Mouse (Mus musculus): Measurements from ENCODE around the gene Lce1i. TPM values are rescaled to one million over a fixed set of nuclear protein-coding genes. Genes with fewer than 3 reads are reported as not detected.
"Not testable (repeated sequence)": the region's sequence is repeated elsewhere in the genome, so short reads cannot be mapped to it uniquely, and the experiment has no call there.

The Lce1i gene
- total RNA-seq (2022): not detected

DNA sequence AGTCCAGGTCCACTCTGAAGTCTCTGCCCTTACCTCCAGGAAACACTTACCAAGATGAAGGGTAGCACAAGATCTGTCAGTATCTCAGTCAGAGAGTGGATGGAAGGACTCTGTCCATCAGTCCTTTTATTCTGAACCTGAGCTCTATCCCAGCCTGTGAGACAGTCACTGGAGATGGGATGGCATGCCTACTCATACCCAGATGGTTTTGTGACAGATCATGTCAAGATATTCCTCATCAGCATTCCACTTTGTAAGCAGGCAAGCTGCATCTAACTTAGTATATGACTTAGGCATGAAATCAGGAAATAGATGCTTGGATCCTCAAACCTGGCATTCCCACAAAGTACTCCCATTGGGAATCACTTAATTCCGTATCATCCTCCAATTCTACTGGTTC, at the start of gene Lce1i:
Gene Lce1i, minus strand, starts transcription at position 101 of the 400 bp plus-strand sequence.
- DNase-seq: no peak

DNA sequence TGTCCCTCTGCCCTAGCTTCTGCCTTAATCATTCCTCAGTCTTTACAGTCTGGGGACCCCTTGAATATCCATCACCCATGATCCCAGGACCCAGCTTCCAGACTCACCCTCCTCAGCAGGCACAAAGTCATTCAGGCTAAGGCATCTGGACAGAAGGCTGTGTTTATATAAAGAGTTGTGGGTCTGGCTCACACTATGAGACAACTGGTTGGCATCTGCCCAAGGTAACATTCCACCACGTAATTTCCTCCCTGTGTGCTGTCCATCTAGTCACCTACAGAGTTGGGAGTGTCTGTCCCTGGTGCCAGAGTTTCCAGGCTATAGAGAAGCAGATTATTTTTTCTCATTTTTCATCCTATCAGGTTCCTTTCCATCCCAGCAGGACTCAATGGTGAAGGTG, 48.4 kb upstream of the Lce1i start, which contains the start of gene Kprp:
Gene Kprp, minus strand, starts transcription at position 140 of the 400 bp plus-strand sequence.
- no peak for DNase-seq

DNA sequence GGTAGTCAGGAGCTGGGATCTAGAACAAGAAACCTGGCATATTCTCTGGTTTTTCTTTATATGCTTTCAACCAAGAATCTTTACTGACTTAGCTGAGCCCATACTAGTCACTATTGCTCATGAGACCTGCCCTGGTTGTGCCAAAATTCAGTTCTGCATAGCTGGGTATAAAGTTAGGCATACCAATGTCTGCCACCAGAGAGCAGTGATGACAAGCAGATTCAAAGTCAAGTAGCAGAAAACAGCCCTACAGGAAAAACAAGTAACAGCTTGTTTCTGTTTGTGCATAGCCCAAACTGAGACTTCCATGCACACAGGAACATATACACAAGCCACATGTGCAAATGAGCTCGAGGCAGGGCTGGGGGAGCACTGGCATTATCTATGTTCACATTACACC, 47.1 kb upstream of the Lce1i start:
- no peak for DNase-seq

DNA sequence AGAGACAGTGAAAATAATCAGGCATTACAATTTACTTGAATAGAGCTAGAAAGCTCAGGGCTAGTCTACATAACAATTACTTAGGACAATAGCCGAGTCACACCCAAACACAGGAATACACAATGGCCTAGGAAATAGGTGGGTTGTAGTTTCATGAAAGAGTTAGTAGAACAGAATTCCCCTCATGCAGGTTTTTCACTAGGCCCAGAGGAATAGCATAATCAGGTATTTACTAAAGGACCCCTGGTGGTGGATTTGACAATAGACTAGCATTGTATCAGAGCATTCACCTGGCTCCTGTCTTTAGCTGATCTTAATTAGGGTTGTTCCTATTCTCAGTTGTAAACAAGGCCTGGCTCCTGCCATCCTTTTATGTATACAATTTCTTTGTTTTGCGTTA, 37.3 kb upstream of the Lce1i start:
- DNase-seq: not testable (repeated sequence)

DNA sequence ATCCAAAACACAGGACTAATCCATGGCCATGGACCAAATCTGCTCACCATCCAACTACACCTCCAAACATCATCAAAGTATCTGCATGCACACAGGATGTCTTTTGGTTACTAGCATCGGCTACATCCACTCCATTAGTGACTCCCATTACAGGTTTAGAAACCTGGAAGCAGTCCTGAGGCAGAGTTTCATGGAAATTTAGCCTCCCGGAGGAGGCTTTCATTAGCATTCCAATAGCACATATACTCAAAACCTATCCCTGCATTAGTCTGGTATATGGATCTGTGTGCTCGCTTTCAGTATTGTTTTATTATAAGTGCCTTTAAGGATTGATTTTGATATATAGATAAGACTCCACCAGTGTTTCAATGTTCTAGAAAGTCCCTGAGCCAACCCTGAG, 36.9 kb upstream of the Lce1i start:
- DNase-seq: no peak

DNA sequence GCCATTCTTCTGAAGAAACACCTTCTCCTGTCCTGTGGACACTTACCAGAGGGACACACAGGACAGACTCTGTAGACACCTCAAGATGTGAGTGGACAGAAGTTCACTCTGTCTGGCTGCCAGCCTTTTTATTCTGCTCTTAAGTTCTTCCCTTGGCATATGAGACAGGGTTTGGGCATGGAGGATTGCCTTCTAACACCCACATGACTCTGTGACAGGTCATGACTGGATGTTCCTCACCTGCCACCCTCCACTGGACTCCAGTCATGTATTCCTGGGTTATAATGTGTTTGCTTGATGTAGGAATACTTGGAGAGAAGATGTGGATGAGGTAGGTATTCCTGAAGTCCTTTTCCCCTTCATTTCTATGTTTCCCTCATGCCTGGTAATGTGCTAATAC, 29.1 kb upstream of the Lce1i start, which contains the start of gene Lce1k:
Gene Lce1k, minus strand, starts transcription at position 101 of the 400 bp plus-strand sequence.
- no peak for DNase-seq

DNA sequence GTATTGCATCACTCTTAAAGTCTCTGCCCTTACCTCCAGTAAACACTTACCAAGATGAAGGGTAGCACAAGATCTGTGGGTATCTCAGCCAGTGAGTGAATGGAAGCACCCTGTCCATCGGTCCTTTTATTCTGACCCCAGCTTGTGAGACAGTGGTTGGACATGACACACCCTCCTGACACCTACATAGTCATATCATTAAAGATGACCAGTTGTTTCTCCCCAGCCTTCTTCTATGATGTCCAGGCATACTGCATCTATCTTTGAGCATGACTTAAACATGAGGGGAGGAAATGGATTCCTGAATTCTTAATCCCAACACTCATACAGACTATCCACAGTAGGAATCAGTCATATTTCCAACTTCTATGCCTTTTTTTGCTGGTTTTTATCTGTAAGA, 11.7 kb upstream of the Lce1i start, which contains the start of gene Lce1j:
Gene Lce1j, minus strand, starts transcription at position 101 of the 400 bp plus-strand sequence.
- DNase-seq: no peak

DNA sequence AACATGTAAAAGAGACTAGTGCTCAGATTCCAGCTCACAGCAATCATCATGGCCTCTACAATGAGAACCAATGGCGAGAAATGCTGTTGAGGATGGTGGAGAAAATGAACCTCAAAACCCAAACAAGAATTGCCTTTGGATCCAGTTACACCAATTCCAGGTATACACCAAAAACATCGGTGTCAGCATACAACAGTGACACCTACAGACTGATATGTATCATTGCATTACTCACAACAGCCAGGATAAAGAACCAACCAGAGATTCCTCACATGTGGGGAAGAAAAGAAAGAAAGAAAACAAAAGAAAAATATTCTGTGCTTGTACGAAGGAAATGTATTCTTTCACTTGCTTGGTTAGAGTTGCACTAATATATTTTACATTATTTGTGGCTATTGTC, 7.1 kb downstream of the Lce1i start:
- DNase-seq: no peak

DNA sequence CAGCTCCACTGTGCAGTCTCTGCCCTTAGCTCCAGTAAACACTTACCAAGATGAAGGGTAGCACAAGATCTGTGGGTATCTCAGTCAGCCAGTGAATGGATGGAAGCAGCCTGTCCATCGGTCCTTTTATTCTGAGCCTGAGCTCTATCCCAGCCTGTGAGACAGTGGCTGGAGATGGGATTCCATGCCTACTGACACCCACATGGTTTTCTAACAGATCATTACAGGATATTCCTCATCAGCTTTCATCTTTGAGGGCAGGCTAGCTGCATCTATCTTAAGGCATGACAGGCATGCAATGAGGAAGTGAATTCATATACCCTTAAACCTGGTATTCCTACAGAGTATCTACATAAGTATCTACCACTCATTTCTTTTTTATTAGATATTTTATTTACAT, 13.7 kb downstream of the Lce1i start, which contains the start of gene Lce1h:
Gene Lce1h, minus strand, starts transcription at position 101 of the 400 bp plus-strand sequence.
- no peak for DNase-seq

DNA sequence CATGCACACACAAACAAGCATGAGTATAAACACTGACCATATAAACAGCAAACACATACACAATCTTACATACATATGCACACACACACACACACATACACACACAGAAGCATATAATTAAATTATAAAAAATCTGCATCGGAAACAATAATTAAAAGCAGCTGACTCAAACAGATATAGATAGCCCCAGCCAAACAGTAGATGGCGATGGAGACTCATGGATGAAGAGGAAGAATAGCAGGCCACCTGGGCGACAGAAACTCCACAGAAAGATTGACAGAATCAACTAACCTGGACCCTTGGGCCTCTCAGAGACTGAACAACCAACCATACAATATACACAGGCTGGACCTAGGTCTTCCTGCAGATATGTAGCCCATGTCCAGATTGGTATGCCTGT, 25.5 kb downstream of the Lce1i start:
- DNase-seq: no peak

DNA sequence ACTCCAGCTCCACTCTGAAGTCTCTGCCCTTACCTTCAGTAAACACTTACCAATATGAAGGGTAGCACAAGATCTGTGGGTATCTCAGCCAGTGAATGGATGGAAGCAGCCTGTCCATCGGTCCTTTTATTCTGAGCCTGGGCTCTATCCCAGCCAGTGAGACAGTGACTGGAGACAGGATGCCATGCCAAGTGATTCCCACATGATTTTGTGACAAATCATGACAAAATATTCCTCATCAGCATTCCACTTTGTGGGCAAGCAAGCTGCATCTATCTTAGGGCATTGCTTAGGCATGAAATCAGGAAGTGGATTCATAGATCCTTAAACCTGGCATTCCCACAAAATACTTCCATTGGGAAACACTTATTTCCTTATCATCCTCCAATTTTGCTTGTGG, 26.5 kb downstream of the Lce1i start, which contains the start of gene Lce1g:
Gene Lce1g, minus strand, starts transcription at position 101 of the 400 bp plus-strand sequence.
- no peak for DNase-seq

DNA sequence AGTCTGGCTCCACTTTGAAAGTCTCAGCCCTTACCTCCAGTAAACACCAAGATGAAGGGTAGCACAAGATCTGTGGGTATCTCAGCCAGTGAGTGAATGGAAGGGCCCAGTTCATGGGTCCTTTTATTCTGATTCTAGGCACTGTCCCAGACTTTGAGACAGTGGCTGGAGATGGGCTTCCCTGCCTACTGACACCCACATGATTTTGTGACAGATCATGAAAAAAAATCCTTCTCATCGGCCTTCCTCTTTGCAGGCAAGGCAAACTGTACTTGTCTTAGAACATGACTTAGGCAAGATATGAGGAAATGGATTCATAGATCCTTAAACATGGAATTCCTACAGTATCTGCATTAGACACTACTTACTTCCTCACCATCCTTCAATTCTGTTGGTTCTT, 39.7 kb downstream of the Lce1i start, which contains the start of gene Gm38119:
Gene Gm38119, minus strand, starts transcription at position 101 of the 400 bp plus-strand sequence.
- DNase-seq: no peak

Other genes with a start within 250 kb of the Lce1i start
- not detected for gene 2310046K23Rik, start 244.4 kb downstream of the Lce1i start, total RNA-seq (2022)
- not detected for gene Ivl, start 205.2 kb downstream of the Lce1i start, total RNA-seq (2022)
- gene Smcp, start 189.9 kb downstream of the Lce1i start, total RNA-seq (2022): not detected
- not detected for gene 2210017I01Rik, start 171.4 kb downstream of the Lce1i start, total RNA-seq (2022)
- gene Lce6a, start 157.2 kb downstream of the Lce1i start, total RNA-seq (2022): not detected
- not detected for gene Lce1a1, start 130.6 kb downstream of the Lce1i start, total RNA-seq (2022)
- not detected for gene Lce1b, start 122.0 kb downstream of the Lce1i start, total RNA-seq (2022)
- not detected for gene Lce1a2, start 108.6 kb downstream of the Lce1i start, total RNA-seq (2022)
- gene Lce1c, start 99.7 kb downstream of the Lce1i start, total RNA-seq (2022): not detected
- not detected for gene Lce1d, start 91.7 kb downstream of the Lce1i start, total RNA-seq (2022)
- gene Lce1e, start 69.8 kb downstream of the Lce1i start, total RNA-seq (2022): not detected
- gene Lce1f, start 58.5 kb downstream of the Lce1i start, total RNA-seq (2022): not detected
- gene Gm38119, start 39.8 kb downstream of the Lce1i start, total RNA-seq (2022): not detected
- not detected for gene Lce1g, start 26.6 kb downstream of the Lce1i start, total RNA-seq (2022)
- gene Lce1h, start 13.8 kb downstream of the Lce1i start, total RNA-seq (2022): not detected
- not detected for gene Lce1j, start 11.6 kb upstream of the Lce1i start, total RNA-seq (2022)
- not detected for gene Lce1k, start 29.0 kb upstream of the Lce1i start, total RNA-seq (2022)
- gene Kprp, start 48.3 kb upstream of the Lce1i start, total RNA-seq (2022): not detected
- not detected for gene Lce1l, start 72.4 kb upstream of the Lce1i start, total RNA-seq (2022)
- gene 2310050C09Rik, start 91.3 kb upstream of the Lce1i start, total RNA-seq (2022): not detected
- gene Lce3a, start 147.3 kb upstream of the Lce1i start, total RNA-seq (2022): not detected
- gene Lce3b, start 154.1 kb upstream of the Lce1i start, total RNA-seq (2022): not detected
- gene Lce3c, start 165.6 kb upstream of the Lce1i start, total RNA-seq (2022): not detected
- gene Lce3d, start 178.5 kb upstream of the Lce1i start, total RNA-seq (2022): not detected
- gene Lce3e, start 188.2 kb upstream of the Lce1i start, total RNA-seq (2022): not detected
- gene Lce3f, start 213.3 kb upstream of the Lce1i start, total RNA-seq (2022): not detected
- gene Crct1, start 236.8 kb upstream of the Lce1i start, total RNA-seq (2022): not detected
- not detected for gene Lce1m, start 240.2 kb upstream of the Lce1i start, total RNA-seq (2022)

All from adrenal gland, adult 8-10 months (tissue).